ENCODE assay signal across 22 mouse cellular contexts in the genomic region with DNA sequence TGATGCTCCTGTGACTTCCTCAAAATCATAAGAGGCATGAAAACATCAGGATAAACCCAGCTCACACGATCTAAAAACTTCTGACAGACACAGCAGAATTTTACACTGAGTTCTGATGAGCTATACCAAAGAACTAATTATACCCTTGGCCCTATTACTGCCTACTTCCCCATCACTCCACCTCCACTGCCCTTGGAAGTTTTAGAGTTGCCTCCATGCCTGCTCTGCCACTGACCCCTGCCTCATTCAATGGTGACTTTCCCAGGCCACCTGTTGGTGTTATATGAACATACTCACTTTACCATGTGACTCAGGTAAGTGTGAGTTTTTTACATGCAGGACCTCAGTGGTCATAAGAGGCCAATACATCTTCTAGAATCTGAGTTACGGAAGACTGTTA. TPM values are rescaled to one million over a fixed set of nuclear protein-coding genes. Genes with fewer than 3 reads are reported as not detected.
"Had no signal": no experiment of that assay in that cellular context is flagged by ENCODE, and none has a peak within 500 bp of the region (broad histone marks: within the 10 kb centered on the region; RNA-seq: fewer than 3 reads in every experiment).

No protein-coding gene starts in this region.

- H3K36me3 ChIP-seq: neural tube, embryonic 13.5 days; neural tube, embryonic 15.5 days; stomach, embryonic 15.5 days had no signal

- H3K27me3 ChIP-seq: neural tube, embryonic 13.5 days had no signal

- H3K9me3 ChIP-seq: neural tube, embryonic 13.5 days; neural tube, embryonic 15.5 days; stomach, embryonic 15.5 days had no signal

- H3K27ac ChIP-seq: neural tube, embryonic 13.5 days; neural tube, embryonic 15.5 days; stomach, embryonic 15.5 days; stomach, postnatal 0 days had no signal

- H3K4me1 ChIP-seq: stomach, embryonic 15.5 days had no signal

- H3K4me3 ChIP-seq: neural tube, embryonic 13.5 days; neural tube, embryonic 15.5 days; stomach, embryonic 15.5 days had no signal

- DNase-seq: retina, postnatal 1 day; right cerebral cortex, adult 18-20 months; right cerebral cortex, postnatal 14 days; right cerebral cortex, postnatal 25 days; right cerebral cortex, postnatal 4 days; spleen, adult 18-20 months; thymus, adult 18-20 months; thymus, adult 2 months; thymus, postnatal 14 days; thymus, postnatal 25 days; thymus, postnatal 36 days had no signal

RNA-seq across cellular contexts. Expression of a gene that starts 13.7 kb away (rescaled TPM):
- polyA plus RNA-seq: neural tube, embryonic 13.5 days; neural tube, embryonic 14.5 days; neural tube, embryonic 15.5 days; small intestine, adult 2 months; stomach, embryonic 14.5 days; stomach, embryonic 15.5 days; stomach, embryonic 16.5 days; stomach, postnatal 0 days; testis, adult 2 months; urinary bladder, adult 2 months had no signal

RNA-seq across cellular contexts. Expression of a gene that starts 29.2 kb away (rescaled TPM):
- total RNA-seq: neutrophil, adult 5-6 weeks had no signal
